Mouse (Mus musculus) retina, postnatal 1 day (tissue): ENCODE data around the gene Pi16.
"Not testable (repeated sequence)": the region's sequence is repeated elsewhere in the genome, so short reads cannot be mapped to it uniquely, and the experiment has no call there.

Experiments
- DNase-seq: peaks from one replicate; pipeline ENCODE4 v3.0.0-alpha.2; 2012

Pi16 gene

GRCm38 (mm10) chr17:29332186-29332685 is 14.8 kb downstream of the Pi16 start:
- no peak for DNase-seq

GRCm38 (mm10) chr17:29336266-29336990 is 18.9 kb downstream of the Pi16 start:
- no peak for DNase-seq

- no peak for DNase-seq
Observed at GRCm38 (mm10) chr17:29337979-29338823, 20.7 kb downstream of the Pi16 start.

GRCm38 (mm10) chr17:29339170-29339768 is 21.8 kb downstream of the Pi16 start:
- no peak for DNase-seq

GRCm38 (mm10) chr17:29340406-29341261 is 23.2 kb downstream of the Pi16 start:
- DNase-seq: no peak

- DNase-seq: peak; percentile 58
Observed at GRCm38 (mm10) chr17:29341591-29342003, 24.1 kb downstream of the Pi16 start.

GRCm38 (mm10) chr17:29342010-29342910 is 24.8 kb downstream of the Pi16 start:
- no peak for DNase-seq

- no peak for DNase-seq
Observed at GRCm38 (mm10) chr17:29343241-29343640, 25.8 kb downstream of the Pi16 start.

- DNase-seq: no peak
Observed at GRCm38 (mm10) chr17:29345272-29345671, 27.8 kb downstream of the Pi16 start.

GRCm38 (mm10) chr17:29346496-29347125 is 29.1 kb downstream of the Pi16 start:
- DNase-seq: peak; percentile 56

- peak; percentile 62 for DNase-seq
Observed at GRCm38 (mm10) chr17:29347126-29347644, 29.7 kb downstream of the Pi16 start.

- DNase-seq: peak; percentile 99
Observed at GRCm38 (mm10) chr17:29347645-29348256, 30.3 kb downstream of the Pi16 start, which contains the start of gene Mtch1. TSS of gene Mtch1 (minus strand) at chr17:29347934.

GRCm38 (mm10) chr17:29348996-29349395 is 31.5 kb downstream of the Pi16 start:
- DNase-seq: no peak

GRCm38 (mm10) chr17:29351056-29351455 is 33.6 kb downstream of the Pi16 start:
- DNase-seq: not testable (repeated sequence)

- peak; percentile 87 for DNase-seq
Observed at GRCm38 (mm10) chr17:29355461-29355840, 38.0 kb downstream of the Pi16 start.

- peak; percentile 85 for DNase-seq
Observed at GRCm38 (mm10) chr17:29355841-29356478, 38.5 kb downstream of the Pi16 start.

GRCm38 (mm10) chr17:29356479-29356856 is 39.0 kb downstream of the Pi16 start:
- peak; percentile 96 for DNase-seq

- no peak for DNase-seq
Observed at GRCm38 (mm10) chr17:29356882-29357281, 39.4 kb downstream of the Pi16 start.

GRCm38 (mm10) chr17:29358928-29359327 is 41.4 kb downstream of the Pi16 start:
- no peak for DNase-seq
